Mouse (Mus musculus) CH12.LX (cell line): Measurements from ENCODE around the gene Slc39a13. TPM values are rescaled to one million over a fixed set of nuclear protein-coding genes. Genes with fewer than 3 reads are reported as not detected.

Experiments
- DNase-seq: peaks from one replicate; pipeline ENCODE4 v3.0.0-alpha.2; 2013; ENCODE audit errors: extremely low read depth
- H3K27ac ChIP-seq: 2 replicates; pipeline ENCODE4 v1.5.1; 2012; ENCODE audit warnings: low read depth, mild to moderate bottlenecking, control low read depth, moderate library complexity; ENCODE audit not compliant: insufficient read depth
- H3K27me3 ChIP-seq: replicated peaks from 2 replicates; pipeline ENCODE3; 2012; ENCODE audit warnings: inconsistent platforms
- H3K36me3 ChIP-seq, 2 experiments: replicated peaks in 1 of 2; 2 replicates each; pipeline versions ENCODE3 to v1.6.1; 2012; ENCODE audit warnings: inconsistent platforms in 1 of 2, low read length in 1 of 2, mild to moderate bottlenecking in 1 of 2, mixed read lengths in 1 of 2, moderate library complexity in 1 of 2; ENCODE audit not compliant: control insufficient read depth in 1 of 2, insufficient read depth in 1 of 2
- H3K4me1 ChIP-seq, 2 experiments: 2 replicates each; pipeline ENCODE4 v1.6.1; 2012; ENCODE audit warnings: inconsistent platforms in 1 of 2, moderate library complexity in 1 of 2; ENCODE audit not compliant: insufficient read depth in 2 of 2, control insufficient read depth in 1 of 2
- H3K4me2 ChIP-seq: 2 replicates; pipeline ENCODE4 v1.6.1; 2012; ENCODE audit warnings: low read depth, mild to moderate bottlenecking, control low read depth; ENCODE audit not compliant: poor library complexity, insufficient read depth, severe bottlenecking
- H3K4me3 ChIP-seq, 3 experiments: fragments of 150-350 bp in 1 of 3; sonication (generic) in 1 of 3; replicated peaks in 1 of 3; 2 replicates each; pipeline versions ENCODE3 to v1.5.1; 2011 to 2012; ENCODE audit warnings: low read depth in 2 of 3, low read length in 2 of 3, mild to moderate bottlenecking in 2 of 3, moderate library complexity in 2 of 3, control low read depth in 1 of 3, improper control_type of control experiment in 1 of 3, inconsistent platforms in 1 of 3, mixed read lengths in 1 of 3; ENCODE audit not compliant: poor library complexity in 1 of 3
- H3K79me2 ChIP-seq: replicated peaks from 2 replicates; pipeline ENCODE4 v1.6.1; 2012; ENCODE audit warnings: mild to moderate bottlenecking, moderate library complexity; ENCODE audit not compliant: control insufficient read depth, poor library complexity, insufficient read depth, severe bottlenecking; ENCODE audit errors: extremely low read depth
- H3K9ac ChIP-seq: 2 replicates; pipeline ENCODE4 v1.6.1; 2012; ENCODE audit warnings: low read depth, mild to moderate bottlenecking, control low read depth, moderate library complexity; ENCODE audit not compliant: insufficient read depth
- H3K9me3 ChIP-seq: replicated peaks from 2 replicates; pipeline ENCODE3; 2012; ENCODE audit warnings: low read length, inconsistent platforms, mixed read lengths
- BHLHE40 ChIP-seq: IDR thresholded peaks from 2 replicates; pipeline ENCODE4 v1.6.1; 2011; ENCODE audit warnings: mild to moderate bottlenecking, low read depth, low read length, improper control_type of control experiment
- CHD2 ChIP-seq: IDR thresholded peaks from 2 replicates; pipeline ENCODE4 v1.6.1; 2011; ENCODE audit warnings: low read length, improper control_type of control experiment
- CTCF ChIP-seq, 2 experiments: IDR thresholded peaks in 1 of 2; conservative IDR thresholded peaks in 1 of 2; 2 replicates each; pipeline ENCODE4 v1.5.1; 2011 to 2012; ENCODE audit warnings: low read depth in 2 of 2, low read length in 2 of 2, improper control_type of control experiment in 1 of 2, inconsistent platforms in 1 of 2, mild to moderate bottlenecking in 1 of 2, moderate library complexity in 1 of 2
- E2F4 ChIP-seq: IDR thresholded peaks from 2 replicates; pipeline ENCODE4 v1.6.1; 2011; ENCODE audit warnings: low read depth, low read length, improper control_type of control experiment; ENCODE audit not compliant: insufficient replicate concordance
- HCFC1 ChIP-seq: IDR thresholded peaks from 2 replicates; pipeline ENCODE4 v1.6.1; 2012; ENCODE audit warnings: low read depth, mild to moderate bottlenecking, inconsistent platforms, low read length, improper control_type of control experiment
- IRF4 ChIP-seq: IDR thresholded peaks from 2 replicates; pipeline ENCODE4 v1.6.1; 2014; ENCODE audit warnings: low read depth, mild to moderate bottlenecking, inconsistent platforms, low read length, improper control_type of control experiment
- JUND ChIP-seq: conservative IDR thresholded peaks from 2 replicates; pipeline ENCODE4 v1.6.1; 2011; ENCODE audit warnings: low read depth, low read length, improper control_type of control experiment
- MAFK ChIP-seq: IDR thresholded peaks from 2 replicates; pipeline ENCODE4 v1.6.1; 2011; ENCODE audit warnings: low read length, improper control_type of control experiment; ENCODE audit not compliant: insufficient replicate concordance
- MEF2A ChIP-seq: IDR thresholded peaks from 2 replicates; pipeline ENCODE4 v1.6.1; 2014; ENCODE audit warnings: low read depth, mild to moderate bottlenecking, inconsistent platforms, low read length, improper control_type of control experiment, borderline replicate concordance
- MYC ChIP-seq: IDR thresholded peaks from 2 replicates; pipeline ENCODE4 v1.6.1; 2011; ENCODE audit warnings: low read depth, mild to moderate bottlenecking, improper control_type of control experiment, low read length
- PAX5 ChIP-seq: IDR thresholded peaks from 2 replicates; pipeline ENCODE4 v1.6.1; 2012; ENCODE audit warnings: low read length, inconsistent platforms, mixed read lengths
- POLR2AphosphoS2 ChIP-seq: IDR thresholded peaks from 2 replicates; pipeline ENCODE4 v1.6.1; 2011; ENCODE audit warnings: low read depth, low read length, improper control_type of control experiment
- RAD21 ChIP-seq: IDR thresholded peaks from 2 replicates; pipeline ENCODE4 v1.6.1; 2011; ENCODE audit warnings: low read depth, mild to moderate bottlenecking, low read length, improper control_type of control experiment, moderate library complexity
- RCOR1 ChIP-seq: conservative IDR thresholded peaks from 2 replicates; pipeline ENCODE4 v1.6.1; 2012; ENCODE audit warnings: low read depth, mild to moderate bottlenecking, inconsistent platforms, low read length, improper control_type of control experiment
- SIN3A ChIP-seq: IDR thresholded peaks from 2 replicates; pipeline ENCODE4 v1.6.1; 2012; ENCODE audit warnings: low read length, improper control_type of control experiment, inconsistent platforms
- SMC3 ChIP-seq: IDR thresholded peaks from 2 replicates; pipeline ENCODE4 v1.6.1; 2011; ENCODE audit warnings: low read depth, low read length, improper control_type of control experiment
- TBP ChIP-seq: conservative IDR thresholded peaks from 2 replicates; pipeline ENCODE4 v1.6.1; 2011; ENCODE audit warnings: low read depth, low read length, improper control_type of control experiment
- TCF12 ChIP-seq: IDR thresholded peaks from 2 replicates; pipeline ENCODE4 v1.6.1; 2014; ENCODE audit warnings: low read depth, mild to moderate bottlenecking, inconsistent platforms, low read length, improper control_type of control experiment
- UBTF ChIP-seq: IDR thresholded peaks from 2 replicates; pipeline ENCODE4 v1.6.1; 2012; ENCODE audit warnings: low read depth, mild to moderate bottlenecking, inconsistent platforms, low read length, improper control_type of control experiment, moderate library complexity
- USF1 ChIP-seq: IDR thresholded peaks from 2 replicates; pipeline ENCODE4 v1.6.1; 2014; ENCODE audit warnings: low read depth, mild to moderate bottlenecking, inconsistent platforms, low read length, improper control_type of control experiment
- USF2 ChIP-seq: conservative IDR thresholded peaks from 2 replicates; pipeline ENCODE4 v1.6.1; 2011; ENCODE audit warnings: low read depth, low read length, improper control_type of control experiment
- ZKSCAN1 ChIP-seq: IDR thresholded peaks from 2 replicates; pipeline ENCODE4 v1.6.1; 2012; ENCODE audit warnings: low read depth, inconsistent platforms, low read length, improper control_type of control experiment, borderline replicate concordance
- ZMIZ1 ChIP-seq: IDR thresholded peaks from 2 replicates; pipeline ENCODE4 v1.6.1; 2012; ENCODE audit warnings: low read depth, mild to moderate bottlenecking, inconsistent platforms, low read length, improper control_type of control experiment
- ZNF384 ChIP-seq: IDR thresholded peaks from 2 replicates; pipeline ENCODE4 v1.6.1; 2012; ENCODE audit warnings: low read depth, low read length, improper control_type of control experiment, inconsistent platforms
- dilution Hi-C: fragments of 300-500 bp; cut with MboI; formaldehyde crosslinking; loops from 2 replicates; pipeline ENCODE4 v1.14.3; 2020; ENCODE audit warnings: low sequenced_read_pairs; ENCODE audit not compliant: extremely low pct_unique_long_range_greater_than_20kb, extremely low pct_ligation_motif_present
- in situ Hi-C: fragments of 300-500 bp; cut with MboI; formaldehyde crosslinking; loops from 3 replicates; pipeline ENCODE4 v1.14.3; 2019; ENCODE audit warnings: low sequenced_read_pairs, low pct_ligation_motif_present, low pct_unique_long_range_greater_than_20kb, mixed read lengths
- polyA plus RNA-seq: library from polyadenylated mRNA; unstranded; fragments of >175 nt; gene quantifications from 2 replicates; pipeline ENCODE4 v1.2.1, GENCODE M21; 2012; ENCODE audit warnings: low read depth; ENCODE audit not compliant: insufficient read length
- total RNA-seq, 2 experiments: library from RNA; depleted of rRNA; stranded (reverse); fragments of 300-350 nt in 1 of 2; fragments of >200 nt in 1 of 2; gene quantifications; 2 replicates each; pipeline ENCODE4 v1.2.3; 2012 to 2014

Slc39a13 gene
- total and polyA plus RNA-seq, 3 experiments: 3.5 to 7.5 (median 7.2) TPM

- no peak for DNase-seq
- Histone ChIP-seq H3K4me3 (no peak overlapping the region), H3K9me3 (no peaks in the 10 kb centered on the region), H3K4me1 (peaks cover 2 to 18% of the 10 kb centered on the region in 2 experiments; a peak in 2 of 4 replicates), H3K9ac (no peak overlapping the region)
- in situ Hi-C loops (no loop called here), dilution Hi-C loops (no loop called here)
- TF ChIP-seq PAX5 (no peak), MEF2A (no peak), HCFC1 (no peak), BHLHE40 (no peak), E2F4 (no peak), ZMIZ1 (no peak), ZKSCAN1 (no peak), CHD2 (no peak), USF1 (no peak), IRF4 (no peak), USF2 (no peak), TCF12 (no peak), POLR2AphosphoS2 (no peak), SMC3 (no peak), MYC (no peak), TBP (no peak)
- TF ChIP-seq, all 38 proteins: peak for 0
- Histone ChIP-seq H3K27me3 (no peaks in the 10 kb centered on the region), H3K79me2 (no peaks in the 10 kb centered on the region), H3K4me2 (no peak overlapping the region), H3K36me3 (peaks cover 0 to 12% of the 10 kb centered on the region in 2 experiments), H3K27ac (no peak overlapping the region)
These were observed 43.7 kb downstream of the Slc39a13 start for GRCm38 (mm10) chr2:91026491-91026890.

- dilution Hi-C loops: no loop called here
- no peak overlapping the region for H3K27ac ChIP-seq
- H3K4me1 ChIP-seq: peaks cover 2 to 18% of the 10 kb centered on the region in 2 experiments; a peak in 2 of 4 replicates
- no peaks in the 10 kb centered on the region for H3K27me3 ChIP-seq
- H3K4me2 ChIP-seq: no peak overlapping the region
- peaks cover 1 to 23% of the 10 kb centered on the region in 2 experiments for H3K36me3 ChIP-seq
- H3K79me2 ChIP-seq: no peaks in the 10 kb centered on the region
- in situ Hi-C loops: no loop called here
- no peaks in the 10 kb centered on the region for H3K9me3 ChIP-seq
- no peak for TF ChIP-seq JUND
- TF ChIP-seq CTCF (conservative IDR thresholded peaks at IDR 0.05 in 1 of 2, IDR thresholded peaks at IDR 0.05 in 1 of 2; ENCODE audit: low read depth in 2 of 2, low read length in 2 of 2): no peak
- TF ChIP-seq ZNF384: no peak
- no peak for TF ChIP-seq UBTF
- TF ChIP-seq SIN3A: no peak
- no peak for TF ChIP-seq MYC
- no peak for TF ChIP-seq E2F4
- no peak for TF ChIP-seq RCOR1
- no peak for TF ChIP-seq CHD2
- TF ChIP-seq MAFK: no peak
- no peak for TF ChIP-seq RAD21
- TF ChIP-seq PAX5: no peak
- no peak for TF ChIP-seq USF2
- no peak for DNase-seq
- H3K4me3 ChIP-seq: no peak overlapping the region
- H3K9ac ChIP-seq: no peak overlapping the region
These were observed 45.1 kb downstream of the Slc39a13 start for GRCm38 (mm10) chr2:91025081-91025516.
